Mouse (Mus musculus) skeletal muscle tissue, postnatal 0 days (tissue): ENCODE measurements around the gene Chst3. TPM values are rescaled to one million over a fixed set of nuclear protein-coding genes. Genes with fewer than 3 reads are reported as not detected.

Source experiments
- microRNA-seq, 2 experiments: library from miRNA; unstranded; fragments of <30 nt; microRNA quantifications; one replicate each; pipeline ENCODE4; 2016
- polyA plus RNA-seq: library from polyadenylated mRNA; unstranded; fragments of >200 nt; fragmentation: Nextera tagmentation; extraction: Ambion mirVana; gene quantifications from 2 replicates; pipeline ENCODE4 v1.2.1, GENCODE M21; 2015

Gene Chst3
- polyA plus RNA-seq = 0.68 and 0.82 TPM in 2 replicates

DNA sequence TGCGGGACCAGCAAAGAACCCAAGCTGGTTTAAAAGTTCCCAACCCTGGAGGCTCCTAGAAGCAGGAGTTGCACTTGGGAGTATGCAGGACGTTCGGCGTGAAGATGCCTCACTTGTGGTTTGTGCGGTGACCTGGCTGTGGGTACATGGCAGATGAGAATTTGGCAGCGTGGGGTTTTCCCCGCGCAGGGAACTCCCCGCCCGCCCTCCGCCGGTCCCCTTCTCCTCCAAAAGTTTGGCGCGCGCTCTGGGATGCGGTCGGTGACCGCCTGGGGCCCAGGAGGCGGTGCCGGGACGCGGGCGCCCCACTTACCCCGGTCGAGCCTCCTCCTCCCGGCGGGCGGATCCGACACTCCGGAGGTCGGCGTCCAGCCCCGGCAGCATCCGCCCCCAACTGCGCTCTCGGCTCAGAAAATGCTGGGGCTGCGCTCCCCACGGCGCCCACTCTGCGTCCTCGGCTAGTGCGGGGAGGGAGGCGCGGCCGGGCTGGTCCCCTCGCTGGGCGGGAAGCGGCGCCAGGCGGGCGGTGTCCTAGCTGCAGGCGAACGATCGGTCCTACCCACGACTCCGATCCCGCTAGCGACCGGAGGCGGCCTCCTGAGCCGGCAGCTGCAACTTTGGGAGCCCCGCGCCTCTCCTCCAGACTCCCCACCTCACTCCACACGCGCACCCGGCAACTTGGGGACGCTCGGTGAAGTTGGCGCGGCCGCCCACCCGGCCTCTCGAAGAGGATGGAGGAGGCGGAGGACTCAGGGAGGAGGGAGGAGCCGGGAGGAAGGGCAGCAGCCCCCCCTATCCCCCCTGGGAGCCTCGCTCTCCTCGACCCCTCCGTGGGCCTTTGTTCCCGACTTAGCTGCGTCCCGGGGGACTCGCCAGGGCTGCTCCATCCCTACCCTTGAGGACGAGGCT lies at the start of gene Chst3:
Gene Chst3 (minus strand): TSS at position 670 of the 909 bp plus-strand sequence.

Small RNA genes within 50 kb of the gene (microRNA-seq; reads per million reads assigned to microRNA genes)
- gene Gm22117 = 0 reads per million in 2 experiments

Other genes with a start within 250 kb of the Chst3 start
- gene Ascc1, start 216.5 kb downstream of the Chst3 start, polyA plus RNA-seq = 19.5 and 20.8 TPM in 2 replicates
- gene Anapc16, start 216.1 kb downstream of the Chst3 start, polyA plus RNA-seq = 74.5 and 76.9 TPM in 2 replicates
- gene Spock2, start 113.0 kb downstream of the Chst3 start, polyA plus RNA-seq = 2.8 and 3.5 TPM in 2 replicates
- 105 and 119 TPM in 2 replicates for gene Psap, start 58.4 kb upstream of the Chst3 start, polyA plus RNA-seq
- gene Vsir, start 127.6 kb upstream of the Chst3 start, polyA plus RNA-seq = 6.5 and 7.9 TPM in 2 replicates
- gene Gm17455, start 180.5 kb upstream of the Chst3 start, polyA plus RNA-seq = 2.2 and 2.4 TPM in 2 replicates